Mouse (Mus musculus): Measurements from ENCODE around the gene Mki67. TPM values are rescaled to one million over a fixed set of nuclear protein-coding genes. Genes with fewer than 3 reads are reported as not detected.
A peak's percentile ranks its signal among the peaks of the same experiment; 100 is the strongest.

Mki67 gene
- total RNA-seq, 2 experiments from 2014 or later = 11.1 to 12.8 TPM

- intact Hi-C loops (cut with DNase I; ENCODE audit: low total_unique reads) = no loop called here
- DNase-seq = peak; percentile 36
Measured at GRCm38 (mm10) chr7:135641698-135642507, 74.3 kb downstream of the Mki67 start.

Other genes with a start within 250 kb of the Mki67 start
- gene Clrn3, start 187.7 kb downstream of the Mki67 start, total RNA-seq (2021) = not detected
- 1 to 10 TPM; 2.6 to 4.5 TPM for gene Ptpre, start 178.9 kb downstream of the Mki67 start, total RNA-seq (2021)

Measured in gastrocnemius, postnatal 14 days (tissue).